Mouse (Mus musculus) heart, postnatal 25 days (tissue): ENCODE results near the gene Kcnk12. TPM values are rescaled to one million over a fixed set of nuclear protein-coding genes. Genes with fewer than 3 reads are reported as not detected.

Experiments used
- DNase-seq: peaks from one replicate; pipeline ENCODE4 v3.0.0; 2022; ENCODE audit warnings: low spot score
- intact Hi-C: fragments of 180-260 bp; cut with DNase I; formaldehyde crosslinking; loops from one replicate; pipeline ENCODE4 v1.15.1; 2025
- total RNA-seq, 2 experiments: library from RNA; stranded (reverse); gene quantifications; 2 replicates each; pipeline ENCODE4 v1.2.3; 2021

Kcnk12 gene
- total RNA-seq, 2 experiments from 2014 or later = not detected

DNA sequence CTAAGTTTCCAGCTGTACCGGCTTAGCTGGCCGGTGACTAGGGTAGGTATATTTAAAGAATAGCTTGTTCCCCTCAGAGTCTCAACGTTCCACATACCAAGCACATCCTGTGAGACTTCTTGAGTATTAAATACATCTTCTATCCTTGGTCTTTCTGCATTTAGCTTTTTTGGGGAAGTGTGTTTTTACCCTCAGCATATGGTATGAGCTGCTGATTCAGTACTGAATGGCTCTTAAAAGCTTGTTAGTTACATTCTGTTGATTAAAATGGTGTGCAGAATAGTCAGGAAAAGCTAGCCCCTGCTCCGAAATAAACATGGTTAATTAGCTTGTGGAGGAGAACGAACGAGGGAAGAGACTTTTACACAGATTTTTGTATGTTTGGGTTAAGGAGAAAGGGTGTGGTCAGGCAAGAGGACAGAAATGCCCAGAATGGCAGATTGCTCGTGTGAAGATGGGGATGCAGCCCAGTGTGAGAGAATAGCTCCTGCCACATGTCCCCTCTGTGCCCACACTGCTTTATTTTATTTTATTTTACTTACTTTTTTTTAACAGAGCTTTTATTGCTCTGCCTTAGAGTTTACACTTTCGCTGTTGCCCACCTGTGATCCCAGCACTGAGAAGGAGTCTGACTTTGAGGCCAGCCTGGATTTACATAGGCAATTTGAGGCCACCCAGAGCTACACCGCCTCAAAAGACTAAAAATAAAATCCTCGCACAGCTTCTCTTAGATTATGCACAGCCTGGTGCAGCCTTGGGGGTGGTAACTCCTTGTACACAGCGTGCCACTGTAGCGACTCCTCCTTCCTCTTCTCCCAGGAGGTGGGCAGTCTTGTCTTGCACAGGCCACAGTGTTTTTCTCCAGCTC, 71.1 kb downstream of the Kcnk12 start:
- intact Hi-C loops = no loop called here
- DNase-seq = no peak

GRCm38 (mm10) chr17:87724727-87725126, 73.1 kb downstream of the Kcnk12 start:
- no peak for DNase-seq
- intact Hi-C loops = no loop called here

DNA sequence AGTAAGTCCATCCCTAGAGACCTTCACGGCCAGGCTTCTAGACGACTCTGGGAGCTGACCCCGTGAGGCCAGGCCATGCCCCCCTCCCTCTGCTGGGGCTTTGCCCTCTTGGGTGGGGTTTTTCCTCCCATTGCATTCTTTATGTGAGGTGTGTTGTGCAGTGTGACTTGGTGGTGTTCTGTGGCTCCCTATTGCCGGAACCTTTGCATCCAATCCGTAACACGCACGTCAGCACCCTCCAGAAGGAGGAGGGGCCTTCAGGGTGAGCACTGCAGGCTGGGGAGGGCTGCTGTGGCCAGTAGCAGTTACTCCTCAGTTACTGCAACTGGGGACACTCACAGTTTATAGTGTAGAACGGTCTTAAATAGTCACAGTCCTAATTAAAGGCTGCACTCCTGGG, 97.7 kb downstream of the Kcnk12 start:
- DNase-seq = no peak
- intact Hi-C loops = no loop called here

GRCm38 (mm10) chr17:87698996-87699765, 98.6 kb downstream of the Kcnk12 start:
- intact Hi-C loops = no loop called here
- no peak for DNase-seq

GRCm38 (mm10) chr17:87696814-87697213, 101.0 kb downstream of the Kcnk12 start:
- intact Hi-C loops = no loop called here
- DNase-seq = no peak

GRCm38 (mm10) chr17:87695874-87696465, 101.8 kb downstream of the Kcnk12 start:
- intact Hi-C loops = no loop called here
- no peak for DNase-seq

Other genes starting within 250 kb of the Kcnk12 start
- gene Epcam, start 162.0 kb downstream of the Kcnk12 start, total RNA-seq = not detected
- 10 to 100 TPM; 12.7 to 14.3 TPM for gene Msh2, start 125.7 kb downstream of the Kcnk12 start, total RNA-seq
- gene Rpl36-ps4, start 123.0 kb upstream of the Kcnk12 start, total RNA-seq = not detected
- gene Msh6, start 177.1 kb upstream of the Kcnk12 start, total RNA-seq = 1 to 10 TPM; 8.7 to 9.8 TPM